Mouse (Mus musculus): ENCODE measurements around the gene H13.

- TF ChIP-seq CTCF (IDR thresholded peaks at IDR 0.05; ENCODE audit: control insufficient read depth, insufficient read depth, insufficient read length) (no peak), USF1 (IDR thresholded peaks at IDR 0.05; ENCODE audit: low read depth) (no peak), MAX (IDR thresholded peaks at IDR 0.05) (no peak)
Measured at GRCm38 (mm10) chr2:152683086-152683485, 13.8 kb downstream of the H13 start.

Data from C2C12 (cell line).